Mouse (Mus musculus): Measurements from ENCODE around the gene Clint1.

The Clint1 gene

DNA sequence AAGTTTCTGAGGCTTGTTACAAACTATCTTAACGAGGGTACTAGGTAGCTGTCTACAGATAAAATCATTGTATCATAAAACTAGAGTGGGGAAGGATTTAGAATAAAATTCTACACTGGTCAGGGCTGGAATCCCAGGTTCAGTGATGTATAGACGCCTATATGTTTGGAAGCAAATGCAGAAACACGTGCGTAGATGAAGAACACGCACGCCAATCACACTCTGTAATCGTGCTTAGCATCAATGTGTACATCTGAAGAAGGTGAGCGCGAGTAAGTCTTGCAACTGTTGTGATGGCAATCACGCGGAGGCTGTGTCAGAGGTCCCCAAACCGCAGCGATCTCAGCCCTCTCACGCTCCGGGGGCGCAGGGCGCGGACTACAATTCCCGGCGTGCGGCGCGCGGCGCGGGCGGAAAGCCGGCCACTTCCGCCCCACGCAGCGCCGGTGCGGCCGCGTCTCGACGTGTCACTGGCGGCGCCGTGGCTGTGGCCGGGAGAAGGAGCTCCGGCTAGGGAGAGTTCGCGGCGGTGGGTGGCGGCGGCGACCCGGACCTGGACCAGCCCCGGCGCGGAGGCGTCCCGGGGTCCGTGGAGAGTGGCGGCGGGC, at the start of gene Clint1:
TSS of gene Clint1 (plus strand) at position 536 of the 608 bp plus-strand sequence.
- DNase-seq (ENCODE audit: low read depth) = peak; percentile 83

DNA sequence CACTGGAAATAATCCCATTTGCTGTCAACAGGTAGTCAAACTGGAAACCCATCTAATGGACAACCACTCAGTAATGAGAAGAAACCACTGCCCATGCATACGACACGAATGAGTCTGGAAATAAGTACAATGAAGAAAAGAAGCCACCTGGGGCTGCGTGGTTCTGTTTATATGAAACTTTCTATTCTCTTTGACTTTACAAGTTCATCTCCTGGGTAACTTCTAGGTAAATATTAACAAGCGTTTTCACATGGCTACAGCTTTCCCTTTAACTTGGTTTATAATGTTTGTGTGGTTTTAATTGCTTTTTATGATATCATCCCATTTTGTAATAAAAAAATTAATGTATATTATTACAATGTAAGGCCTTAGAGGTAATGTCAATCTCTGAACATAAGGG, 47.8 kb upstream of the Clint1 start:
- no peak for DNase-seq (ENCODE audit: low read depth)

- peak; percentile 62 for DNase-seq (ENCODE audit: low read depth)
Observed at GRCm38 (mm10) chr11:45805312-45805772, 46.5 kb upstream of the Clint1 start.

GRCm38 (mm10) chr11:45805810-45806209, 46.0 kb upstream of the Clint1 start:
- DNase-seq (ENCODE audit: low read depth) = no peak

GRCm38 (mm10) chr11:45806264-45806663, 45.6 kb upstream of the Clint1 start:
- DNase-seq (ENCODE audit: low read depth) = no peak

DNA sequence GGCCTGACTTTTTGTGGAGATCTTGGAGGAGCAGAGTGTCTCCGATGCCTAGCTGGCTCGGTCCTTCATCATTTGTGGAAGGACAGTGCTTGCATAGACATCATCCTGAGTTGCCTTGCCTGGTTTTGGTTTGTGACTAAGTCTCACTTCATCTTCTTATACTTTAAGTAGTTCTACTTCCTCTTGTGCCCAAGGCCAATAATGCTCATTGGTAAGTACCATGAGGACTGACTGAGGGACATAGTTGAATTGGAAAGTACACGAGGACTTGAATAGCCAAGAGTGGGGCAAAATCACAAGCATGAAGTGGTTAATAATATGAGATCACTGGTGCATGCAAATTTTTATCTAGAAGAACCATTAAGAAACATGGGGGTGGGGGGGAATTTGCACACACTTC, 45.0 kb upstream of the Clint1 start:
- no peak for DNase-seq (ENCODE audit: low read depth)

- DNase-seq (ENCODE audit: low read depth) = no peak
Observed at GRCm38 (mm10) chr11:45807820-45808219, 44.0 kb upstream of the Clint1 start.

DNA sequence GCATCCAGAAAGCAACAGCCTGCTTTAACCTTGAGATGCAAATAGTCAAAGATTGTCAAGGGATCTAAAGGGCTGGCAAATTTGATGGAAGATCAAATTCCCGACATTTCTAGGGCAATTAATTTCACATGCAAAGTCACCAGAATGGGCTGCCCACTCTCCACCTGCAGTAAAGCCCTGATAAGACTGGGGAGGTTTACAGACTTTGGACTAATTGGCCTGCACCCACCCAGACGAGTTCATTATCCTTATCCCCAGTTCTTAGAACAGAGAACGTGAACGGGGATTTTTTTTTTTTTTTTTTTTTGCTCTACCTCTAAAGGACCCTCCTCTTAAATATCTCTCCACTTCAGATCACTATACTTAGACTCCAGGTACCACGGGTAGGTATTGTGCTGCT, 42.4 kb upstream of the Clint1 start:
- DNase-seq (ENCODE audit: low read depth) = no peak

DNA sequence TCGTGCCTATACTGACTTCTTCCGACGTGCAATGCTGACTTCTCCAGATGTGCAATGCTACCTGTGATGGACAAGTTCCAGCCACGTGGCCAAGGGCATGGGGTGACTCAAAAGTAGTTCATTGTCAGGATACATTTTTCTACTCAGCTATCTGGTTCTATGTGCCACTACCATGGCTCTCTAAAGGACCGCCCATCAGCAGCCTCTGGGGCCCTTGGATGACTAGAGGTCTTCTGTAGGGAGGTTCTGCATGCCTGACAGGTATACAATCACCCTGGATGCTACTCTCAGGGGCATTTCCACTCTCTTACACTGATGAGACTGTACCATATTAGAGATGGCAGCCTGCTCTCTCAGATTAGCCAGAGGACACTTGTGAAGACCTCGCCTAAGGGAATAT, 41.8 kb upstream of the Clint1 start:
- no peak for DNase-seq (ENCODE audit: low read depth)

GRCm38 (mm10) chr11:45810805-45811204, 41.0 kb upstream of the Clint1 start:
- DNase-seq (ENCODE audit: low read depth) = no peak

DNA sequence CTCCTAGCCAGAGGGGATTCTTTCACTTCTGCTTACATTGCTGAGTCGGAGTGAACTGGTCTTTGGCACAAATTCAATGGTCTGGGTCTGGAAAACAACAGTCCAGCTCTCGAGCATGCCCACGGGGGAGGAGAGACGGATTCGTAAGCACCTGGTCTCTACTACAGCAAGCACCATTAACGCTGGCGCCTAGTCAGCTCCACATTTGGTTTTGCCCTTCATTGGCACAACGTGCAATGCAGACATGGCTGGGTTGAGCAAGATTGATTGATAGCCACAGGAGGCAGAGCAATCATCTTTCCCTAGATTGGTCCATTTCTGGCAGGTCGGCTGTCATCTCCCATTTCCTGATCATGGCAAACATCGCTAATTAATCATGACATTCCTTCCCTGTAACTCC, 36.2 kb upstream of the Clint1 start:
- peak; percentile 15 for DNase-seq (ENCODE audit: low read depth)

- DNase-seq (ENCODE audit: low read depth) = no peak
Observed at GRCm38 (mm10) chr11:45816712-45817111, 35.1 kb upstream of the Clint1 start.

- peak; percentile 9 for DNase-seq (ENCODE audit: low read depth)
Observed at GRCm38 (mm10) chr11:45817996-45818395, 33.9 kb upstream of the Clint1 start.

- DNase-seq (ENCODE audit: low read depth) = peak; percentile 8
Observed at GRCm38 (mm10) chr11:45820930-45821329, 30.9 kb upstream of the Clint1 start.

DNA sequence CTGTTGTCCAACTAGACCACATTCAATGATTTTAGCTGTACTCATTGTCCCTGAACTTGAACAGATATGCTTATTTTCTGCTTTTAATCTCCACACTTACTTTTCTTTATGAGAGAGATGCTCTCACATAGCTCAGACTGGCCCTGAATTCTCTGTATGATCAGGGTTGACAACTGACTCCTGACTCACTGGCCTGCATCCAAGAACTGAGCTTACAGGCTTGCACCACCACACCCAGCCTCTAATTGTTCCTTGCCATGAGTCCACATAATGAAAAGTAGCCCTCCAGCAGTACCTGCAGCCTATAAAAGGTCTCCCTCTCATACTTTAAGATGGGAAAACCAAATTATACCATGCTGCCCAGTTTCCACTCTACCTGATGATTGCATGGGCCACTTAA, 21.7 kb upstream of the Clint1 start:
- peak; percentile 76 for DNase-seq (ENCODE audit: low read depth)

GRCm38 (mm10) chr11:45830743-45831310, 21.0 kb upstream of the Clint1 start:
- DNase-seq (ENCODE audit: low read depth) = peak; percentile 67

GRCm38 (mm10) chr11:45831476-45832143, 20.2 kb upstream of the Clint1 start:
- DNase-seq (ENCODE audit: low read depth) = no peak

DNA sequence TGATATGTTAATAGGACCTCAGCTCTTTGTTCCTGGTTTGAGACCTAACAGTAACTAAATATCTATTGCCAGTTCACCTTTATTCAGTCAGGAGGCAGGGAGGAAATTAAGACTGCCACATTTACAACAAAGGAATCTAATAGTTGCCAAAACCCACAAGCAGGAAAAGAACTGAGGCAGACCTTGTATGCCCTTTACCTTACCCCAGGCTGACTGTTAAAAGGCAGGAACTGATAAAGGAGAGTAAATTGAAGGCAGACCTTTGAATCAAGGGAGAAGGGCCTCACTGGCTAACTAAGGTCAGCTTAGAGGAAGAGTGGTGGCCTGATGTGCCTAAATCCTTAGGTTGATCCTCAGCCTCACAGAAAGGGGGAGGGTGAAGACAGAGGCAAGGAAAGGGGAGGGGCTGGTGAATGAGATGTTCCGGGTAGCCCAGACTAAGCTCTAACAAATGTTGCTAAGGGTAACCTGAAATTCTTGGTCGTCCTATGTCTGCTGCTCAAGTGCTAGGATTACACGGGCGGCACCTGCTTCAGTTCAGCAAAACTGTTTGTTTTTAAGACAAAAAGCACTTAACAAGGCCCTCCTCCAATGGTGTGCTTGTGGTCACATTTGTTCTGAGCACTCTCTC, 16.1 kb upstream of the Clint1 start:
- DNase-seq (ENCODE audit: low read depth) = no peak

GRCm38 (mm10) chr11:45837257-45837817, 14.5 kb upstream of the Clint1 start:
- no peak for DNase-seq (ENCODE audit: low read depth)

- DNase-seq (ENCODE audit: low read depth) = no peak
Observed at GRCm38 (mm10) chr11:45838450-45838849, 13.4 kb upstream of the Clint1 start.

DNA sequence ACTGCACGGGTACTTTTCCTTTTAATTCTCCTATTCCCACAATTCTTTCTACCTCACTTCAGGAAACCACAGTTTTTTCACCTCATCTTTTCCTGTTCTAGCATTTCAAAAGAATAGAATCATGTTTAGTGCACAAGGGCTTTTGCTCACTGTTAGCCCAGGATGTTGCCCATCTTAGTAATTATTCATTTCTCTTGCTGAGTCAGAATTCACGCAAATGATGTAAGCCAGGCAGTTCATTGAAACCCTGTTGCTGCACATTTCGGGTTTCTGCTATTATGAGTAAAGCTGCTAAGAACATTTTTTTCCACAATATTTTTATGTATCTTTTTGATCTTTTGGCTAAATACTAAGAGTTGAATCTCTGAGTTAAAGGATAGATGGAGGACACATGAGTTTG, 11.5 kb upstream of the Clint1 start:
- peak; percentile 29 for DNase-seq (ENCODE audit: low read depth)

DNA sequence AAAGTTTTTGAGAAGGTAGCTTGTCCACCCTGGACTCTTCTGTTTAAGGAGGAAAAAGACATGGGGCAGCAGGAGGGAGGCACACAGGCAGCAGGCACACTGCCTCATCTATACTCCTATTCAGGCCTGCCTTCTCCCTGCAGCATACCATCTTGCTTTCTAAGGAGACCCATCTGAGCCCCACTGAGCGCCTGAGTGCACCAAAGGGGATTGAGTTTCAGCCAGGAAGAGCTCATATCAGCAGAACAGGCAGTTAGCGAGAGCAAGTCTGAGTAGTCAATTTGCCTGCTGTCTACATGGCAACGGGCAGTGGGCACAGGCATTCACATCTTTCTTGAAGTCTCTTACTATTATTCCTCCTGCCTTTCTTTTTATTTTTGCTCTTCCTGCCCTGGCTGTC, 5.8 kb upstream of the Clint1 start:
- DNase-seq (ENCODE audit: low read depth) = no peak

DNA sequence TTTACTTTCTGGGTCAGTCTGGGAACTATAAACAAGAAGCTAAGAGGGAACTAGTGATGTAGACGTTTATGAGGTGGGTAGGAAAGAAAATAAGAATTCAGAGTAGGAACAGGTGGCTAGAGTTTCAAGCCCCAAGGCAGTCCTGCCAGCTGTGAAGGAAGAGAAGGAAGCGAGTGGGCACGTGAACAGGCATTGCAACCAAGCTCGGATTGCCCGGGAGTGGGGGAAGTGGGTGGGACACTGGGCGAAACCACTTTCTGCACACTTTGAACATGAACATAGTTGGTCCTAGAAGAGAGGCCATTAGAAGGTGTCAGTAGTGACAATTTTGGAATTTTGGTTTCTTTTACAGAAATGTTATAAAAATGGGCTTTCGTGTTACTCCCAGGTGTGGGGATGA, 4.3 kb upstream of the Clint1 start:
- no peak for DNase-seq (ENCODE audit: low read depth)
